In the genomic region with DNA sequence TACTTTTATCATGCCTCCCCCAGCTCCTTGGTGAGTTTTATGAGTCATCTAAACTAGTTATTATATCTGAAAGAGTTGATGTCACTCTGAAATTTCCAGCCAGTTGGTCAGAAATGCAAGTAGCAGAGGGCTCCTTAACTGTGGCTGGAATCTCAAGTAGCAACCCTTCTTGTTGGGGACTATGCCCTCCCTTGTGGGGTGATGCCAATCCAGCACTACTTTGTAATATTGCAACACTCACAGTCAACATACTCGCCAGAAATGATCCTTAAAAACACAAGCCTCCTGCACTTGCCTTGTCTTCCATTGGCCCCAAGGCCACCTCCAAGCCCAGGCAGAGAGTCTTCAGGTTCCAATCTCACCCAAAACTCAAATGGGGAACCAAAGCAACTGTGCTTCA, we compare ENCODE assay signal across 20 mouse cellular contexts.
"Had no signal": no experiment of that assay in that cellular context is flagged by ENCODE, and none has a peak within 500 bp of the region (broad histone marks: within the 10 kb centered on the region; RNA-seq: fewer than 3 reads in every experiment).

No protein-coding gene starts in this region.

- ATAC-seq: liver, postnatal 0 days; midbrain, embryonic 13.5 days had no signal

- H3K4me3 ChIP-seq: kidney, embryonic 15.5 days; left cerebral cortex, adult 2 months; limb, embryonic 10.5 days; limb, embryonic 13.5 days; megakaryocyte, embryonic 14.5 days; midbrain, embryonic 10.5 days; midbrain, embryonic 13.5 days had no signal

- H3K9me3 ChIP-seq: kidney, embryonic 15.5 days; limb, embryonic 10.5 days; midbrain, embryonic 13.5 days had no signal

- H3K27me3 ChIP-seq: kidney, embryonic 15.5 days; limb, embryonic 13.5 days; megakaryocyte, embryonic 14.5 days had no signal

- H3K9ac ChIP-seq: kidney, embryonic 15.5 days; limb, embryonic 13.5 days; liver, embryonic 14.5 days; liver, postnatal 0 days; midbrain, embryonic 13.5 days had no signal

- H3K4me1 ChIP-seq: kidney, embryonic 15.5 days had no signal

- H3K27ac ChIP-seq: kidney, embryonic 15.5 days; left cerebral cortex, adult 2 months; limb, embryonic 10.5 days; limb, embryonic 13.5 days; liver, embryonic 14.5 days; midbrain, embryonic 10.5 days; midbrain, embryonic 13.5 days; stomach, postnatal 0 days had no signal

- DNase-seq: kidney, adult 11 months; kidney, adult 8-10 months; kidney, postnatal 10 days; kidney, postnatal 36 days; layer of hippocampus, postnatal 36 days; liver; liver, postnatal 0 days; right cerebral cortex, adult 18-20 months; right cerebral cortex, postnatal 14 days; right cerebral cortex, postnatal 4 days; thymus, postnatal 25 days had no signal

- H3K36me3 ChIP-seq: kidney, embryonic 15.5 days; limb, embryonic 10.5 days; limb, embryonic 13.5 days; midbrain, embryonic 10.5 days; midbrain, embryonic 13.5 days had no signal

- H3K4me2 ChIP-seq: kidney, embryonic 15.5 days; limb, embryonic 13.5 days; midbrain, embryonic 13.5 days had no signal
